Mouse (Mus musculus) Muller cell, postnatal 12 days (primary cell): ENCODE results near the gene Ddah1.
A peak's percentile ranks its signal among the peaks of the same experiment; 100 is the strongest.

ENCODE experiments used
- DNase-seq: peaks from one replicate; pipeline ENCODE4 v3.0.0-alpha.2; 2015; ENCODE audit errors: inconsistent ontology term

Ddah1 gene

DNA sequence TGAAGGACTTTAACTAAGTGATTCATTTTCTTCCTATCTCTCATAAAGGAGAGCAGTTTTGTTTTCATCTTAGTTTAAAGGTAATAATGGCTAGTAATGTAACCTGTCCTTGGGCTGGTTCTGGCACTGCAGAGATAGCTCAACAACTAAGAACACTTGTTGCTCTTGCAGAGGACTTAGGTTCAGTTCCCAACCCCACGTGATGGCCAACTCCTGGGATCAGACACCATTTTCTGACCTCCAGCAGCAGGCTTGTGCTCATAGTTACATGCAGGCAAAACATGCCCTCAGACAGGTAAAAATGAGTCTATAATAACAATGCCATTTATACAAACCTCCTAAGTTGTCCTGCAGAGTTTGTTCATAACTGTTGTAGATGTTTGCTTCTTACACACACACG lies 5.9 kb downstream of the Ddah1 start:
- no peak for DNase-seq

DNA sequence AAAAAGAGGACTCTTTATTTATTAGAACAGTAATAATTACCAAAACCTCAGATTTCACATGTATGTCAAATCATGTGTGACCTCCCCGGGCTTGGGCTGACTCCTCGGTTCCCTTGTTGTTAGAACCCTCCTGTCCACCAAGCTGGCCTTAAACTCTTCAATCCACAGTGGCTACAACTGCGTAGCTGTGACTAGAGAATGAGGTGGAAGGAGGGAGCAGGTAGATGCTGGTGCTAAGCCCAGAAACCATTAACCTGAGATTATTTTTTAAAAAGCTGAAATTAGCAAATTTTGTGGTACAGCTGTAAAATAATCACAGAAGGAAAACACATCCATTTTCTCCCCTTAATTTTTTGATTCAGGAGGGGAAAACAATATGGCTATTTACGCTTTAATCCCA lies 10.0 kb downstream of the Ddah1 start:
- no peak for DNase-seq

DNA sequence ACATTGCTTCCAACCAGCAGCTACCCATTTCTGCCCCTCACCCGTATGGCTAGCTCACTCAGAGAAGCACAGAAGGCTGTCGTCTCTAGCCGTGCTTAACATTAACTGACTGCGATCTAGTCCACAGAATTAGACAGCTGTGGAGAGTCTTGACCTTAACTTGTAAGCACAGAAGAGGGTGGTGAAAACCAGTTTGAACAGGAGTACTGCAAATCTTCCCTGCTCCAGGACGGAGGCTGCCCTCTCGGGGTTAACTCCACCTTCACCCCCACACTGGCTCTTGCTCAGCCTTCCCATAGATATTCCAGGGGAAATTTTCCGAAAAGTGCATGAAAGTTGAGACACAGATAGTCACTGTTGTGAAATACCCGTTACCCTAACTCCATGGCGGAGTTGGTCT lies 14.9 kb downstream of the Ddah1 start:
- DNase-seq, result no peak

DNA sequence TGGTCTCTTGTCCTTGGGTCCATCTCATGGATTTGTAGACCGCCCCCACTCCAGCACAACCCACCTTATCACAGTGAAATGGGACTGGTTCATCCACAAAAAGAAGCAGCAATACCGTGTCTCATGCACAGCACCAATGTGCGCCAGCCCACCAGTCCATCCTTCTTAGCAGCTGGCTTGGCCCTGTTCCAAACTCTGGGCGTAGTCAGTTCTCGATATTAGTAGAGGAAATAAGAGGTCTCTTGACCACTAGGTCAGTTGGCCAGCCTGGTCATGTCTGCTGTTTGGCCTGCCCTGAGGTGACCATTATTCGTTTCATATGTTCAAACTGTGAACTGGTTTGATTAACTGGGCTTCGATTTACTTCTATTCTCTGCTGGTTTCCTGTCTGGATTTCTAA lies 15.9 kb downstream of the Ddah1 start:
- no peak for DNase-seq

DNA sequence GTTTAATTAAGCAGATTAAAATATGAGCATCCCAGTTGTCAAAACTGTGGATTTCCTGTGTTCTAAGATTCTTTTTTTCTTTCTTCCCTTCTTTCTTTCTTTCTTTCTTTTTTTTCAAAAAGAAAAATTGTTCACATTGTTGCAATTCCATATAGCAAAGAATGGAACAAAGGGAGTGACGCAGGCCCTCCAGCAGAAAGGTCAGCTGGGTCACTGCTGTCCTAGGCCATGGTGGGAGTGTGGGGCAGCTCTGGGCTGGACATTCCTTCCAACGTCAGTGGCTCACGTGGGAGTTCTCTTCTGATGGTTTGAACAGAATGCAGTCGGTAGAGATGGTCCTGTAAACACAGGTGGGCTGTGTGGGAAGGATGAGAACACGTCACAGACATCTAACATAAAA lies 16.8 kb downstream of the Ddah1 start:
- peak; percentile 73 for DNase-seq

DNA sequence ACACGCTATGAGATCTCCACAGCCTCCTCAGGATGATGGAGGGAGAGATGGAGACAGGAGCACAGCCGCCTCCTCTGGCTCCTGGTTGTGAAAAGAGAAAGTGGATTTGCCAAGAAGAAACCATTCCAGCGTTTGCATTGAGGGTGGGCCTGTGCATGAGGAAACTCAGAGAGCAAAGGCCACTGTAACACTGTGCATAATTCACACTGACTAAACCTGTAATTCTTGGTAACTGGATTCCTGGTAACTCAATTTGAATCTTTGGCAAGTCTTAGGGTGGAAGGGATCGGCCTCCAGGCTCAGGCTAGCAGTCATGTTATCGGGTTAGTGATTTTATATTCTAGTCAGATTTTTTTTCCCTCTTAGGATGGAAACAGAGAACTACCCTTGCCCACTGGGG lies 17.4 kb downstream of the Ddah1 start:
- peak; percentile 26 for DNase-seq

DNA sequence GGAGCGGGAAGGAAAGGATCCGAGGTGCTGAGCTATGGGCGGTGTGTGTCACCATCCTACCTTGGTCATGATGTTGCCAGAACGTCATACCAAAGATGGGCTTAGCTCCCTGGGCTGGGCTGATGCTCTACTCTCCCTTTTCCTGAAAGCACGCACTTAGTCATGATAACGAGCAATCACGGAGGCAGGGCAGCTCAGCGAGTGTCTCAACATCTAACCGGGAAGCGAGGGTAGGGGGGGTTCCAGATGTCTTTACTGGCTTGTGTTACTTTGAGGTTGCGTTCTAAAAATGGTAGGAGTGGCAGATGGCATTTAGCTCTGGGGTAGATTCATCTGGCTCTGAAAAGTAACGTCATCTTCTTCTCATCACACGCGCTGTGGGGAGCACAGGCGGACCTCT lies 18.5 kb downstream of the Ddah1 start:
- no peak for DNase-seq

DNA sequence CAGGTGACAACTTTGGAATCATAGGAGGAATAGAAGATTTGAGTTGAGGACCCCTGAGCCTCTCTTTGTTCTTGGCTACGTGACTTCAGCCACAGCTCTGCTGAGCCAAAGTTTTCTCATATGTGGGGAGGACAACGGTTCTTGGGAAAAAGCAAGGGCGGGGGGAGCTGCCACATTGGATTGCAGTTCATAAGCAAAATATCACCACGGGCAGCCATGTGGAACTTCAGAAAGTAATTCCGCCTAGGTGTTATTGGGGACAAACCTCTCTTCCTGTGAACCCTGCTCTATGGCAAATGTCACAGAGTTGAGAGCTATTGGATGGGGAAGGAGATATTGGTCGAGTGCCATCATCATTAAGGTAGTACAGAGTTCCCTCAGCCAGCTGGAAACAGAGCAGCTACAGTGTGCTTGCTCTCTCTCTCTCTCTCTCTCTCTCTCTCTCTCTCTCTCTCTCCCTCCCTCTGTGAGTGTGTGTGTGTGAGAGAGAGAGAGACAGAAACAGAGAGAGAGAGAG lies 20.0 kb downstream of the Ddah1 start:
- DNase-seq, result no peak

DNA sequence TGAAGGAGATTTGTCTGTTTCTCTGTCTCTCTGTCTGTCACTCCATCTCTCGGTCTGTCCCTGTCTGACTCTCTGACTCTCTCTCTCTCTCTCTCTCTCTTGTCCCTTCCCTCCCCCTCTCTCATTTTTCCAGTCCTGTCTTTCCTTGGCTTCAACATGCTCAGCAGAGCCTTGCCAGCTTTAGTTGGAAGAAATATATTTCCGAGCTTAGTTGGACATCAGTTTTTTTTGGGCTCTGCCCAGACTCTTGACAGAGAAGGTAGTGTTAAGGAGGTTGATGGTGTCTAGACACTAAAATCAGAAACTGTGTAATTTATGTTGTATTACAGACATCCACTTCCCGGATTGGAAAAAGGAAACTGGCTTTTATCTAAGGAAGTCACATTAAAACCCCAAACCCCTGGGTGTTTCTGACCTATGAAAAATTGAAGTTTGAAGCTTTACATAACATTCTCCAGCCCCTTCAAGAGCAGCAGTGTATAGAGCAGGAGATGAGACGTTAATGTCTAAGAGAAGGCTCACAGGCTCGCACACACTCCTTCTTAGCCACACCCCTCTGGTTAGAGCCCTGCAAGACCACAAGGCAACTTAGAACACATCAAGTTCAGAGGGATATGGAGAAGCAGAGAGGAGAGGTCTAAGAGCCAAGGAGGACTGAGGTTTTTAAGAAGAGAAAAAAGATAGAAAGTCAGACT lies 21.0 kb downstream of the Ddah1 start:
- peak; percentile 51 for DNase-seq

DNA sequence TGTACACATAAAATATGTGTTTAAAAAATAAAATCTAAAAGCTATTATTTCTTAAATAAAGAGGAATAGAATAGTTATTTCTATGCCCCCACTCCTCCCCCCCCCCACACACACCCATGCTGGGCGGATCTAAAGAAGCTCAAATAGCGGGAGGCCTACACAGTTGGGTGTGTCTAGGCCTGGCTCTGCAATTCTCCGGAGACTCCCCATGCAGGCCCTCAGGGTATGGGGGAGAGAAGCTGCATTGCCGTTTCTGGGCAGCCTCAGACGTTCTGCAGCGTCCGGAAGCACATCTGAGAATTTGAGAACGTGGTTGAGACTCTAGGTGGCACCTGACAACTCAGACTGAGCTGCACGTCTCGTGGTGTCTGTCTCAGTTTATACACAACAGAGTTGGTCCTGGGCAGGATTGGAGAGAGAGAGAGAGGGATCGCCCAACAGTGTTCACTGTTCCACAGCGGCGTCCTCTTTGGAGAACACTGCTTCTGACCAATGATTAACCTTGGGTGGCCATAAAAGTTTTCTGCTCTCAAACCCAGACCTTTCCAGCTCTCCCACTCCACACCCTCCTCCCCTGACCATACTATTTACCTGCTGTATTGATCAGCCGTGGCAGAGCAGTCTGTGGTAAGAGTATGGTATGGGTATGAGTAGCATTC lies 22.4 kb downstream of the Ddah1 start:
- no peak for DNase-seq

DNA sequence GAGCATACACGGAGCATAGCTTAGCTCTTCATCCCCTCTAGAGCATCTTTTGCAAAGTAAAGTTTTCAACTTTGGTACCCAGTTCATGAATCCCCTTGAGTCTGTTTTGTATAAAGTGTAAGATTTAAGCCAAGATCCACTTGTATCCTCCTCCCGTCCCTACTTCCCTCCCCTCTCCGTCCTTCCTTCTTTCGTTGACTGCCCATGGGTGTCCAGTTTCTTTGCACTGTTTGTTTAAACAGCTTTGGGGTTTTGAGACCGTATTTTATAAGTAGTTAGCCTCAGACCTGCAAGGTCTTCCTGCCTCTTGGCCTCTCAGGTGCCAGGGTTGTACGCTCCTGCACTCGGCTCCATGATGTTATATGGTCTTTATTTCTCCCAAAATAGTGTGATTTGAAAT lies 26.8 kb downstream of the Ddah1 start:
- DNase-seq, result no peak

DNA sequence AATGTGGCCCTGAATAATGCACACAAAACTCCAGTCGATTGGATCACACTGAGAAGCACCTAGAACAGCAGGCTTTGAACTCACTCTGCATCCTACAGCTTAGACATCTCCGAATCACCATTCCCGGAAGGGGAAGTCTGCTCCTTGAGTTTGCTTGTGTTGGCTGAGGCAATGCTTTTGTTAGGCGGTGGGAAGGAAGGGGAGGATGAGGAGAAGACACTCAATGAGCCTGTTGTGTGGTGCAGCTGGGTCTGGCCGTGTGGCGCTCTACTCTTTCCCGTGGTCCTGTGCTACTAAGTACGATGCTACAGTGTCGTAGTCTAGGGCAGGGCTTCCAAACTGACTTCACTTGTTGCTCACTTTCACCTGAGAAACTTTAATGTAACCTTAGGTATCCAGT lies 28.8 kb downstream of the Ddah1 start:
- no peak for DNase-seq

DNA sequence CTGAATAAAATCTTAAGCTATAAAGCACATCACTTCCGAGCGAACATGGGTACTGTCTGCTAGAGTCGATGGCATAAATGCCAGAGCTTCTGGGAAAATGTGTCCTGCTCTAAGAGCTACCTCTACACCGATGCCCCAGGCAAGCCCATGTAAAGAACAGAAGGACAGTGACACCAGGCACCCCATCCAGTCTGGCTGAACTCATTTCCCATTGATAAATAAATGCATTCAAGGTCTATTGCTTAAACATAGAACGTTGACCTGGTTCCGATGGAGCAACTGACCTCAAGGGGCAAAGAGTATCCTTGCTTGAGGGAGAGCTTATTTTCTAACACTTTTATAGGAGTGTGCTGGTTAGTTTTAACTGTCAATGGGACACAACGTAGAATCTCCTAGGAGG lies 30.6 kb downstream of the Ddah1 start:
- no peak for DNase-seq

DNA sequence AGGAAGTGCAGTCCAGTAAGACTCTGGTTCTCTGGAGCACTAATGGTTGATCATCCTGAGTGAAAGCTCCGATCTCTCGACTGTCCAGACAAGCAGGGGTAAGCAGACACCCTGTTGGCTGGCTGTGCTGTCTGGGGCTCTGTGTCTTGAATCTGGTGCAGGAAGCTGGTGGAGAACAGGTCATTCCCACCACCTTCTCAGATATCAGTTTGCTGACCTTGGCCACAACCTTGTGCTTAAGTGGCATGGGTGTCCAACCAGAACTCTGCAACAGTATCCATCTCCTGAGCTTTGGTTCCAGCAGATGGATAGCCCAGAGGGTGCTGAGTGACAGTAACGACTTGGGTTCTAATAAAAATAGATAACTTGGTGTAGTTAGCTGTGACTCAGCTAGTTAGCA lies 31.8 kb downstream of the Ddah1 start:
- DNase-seq, result no peak

DNA sequence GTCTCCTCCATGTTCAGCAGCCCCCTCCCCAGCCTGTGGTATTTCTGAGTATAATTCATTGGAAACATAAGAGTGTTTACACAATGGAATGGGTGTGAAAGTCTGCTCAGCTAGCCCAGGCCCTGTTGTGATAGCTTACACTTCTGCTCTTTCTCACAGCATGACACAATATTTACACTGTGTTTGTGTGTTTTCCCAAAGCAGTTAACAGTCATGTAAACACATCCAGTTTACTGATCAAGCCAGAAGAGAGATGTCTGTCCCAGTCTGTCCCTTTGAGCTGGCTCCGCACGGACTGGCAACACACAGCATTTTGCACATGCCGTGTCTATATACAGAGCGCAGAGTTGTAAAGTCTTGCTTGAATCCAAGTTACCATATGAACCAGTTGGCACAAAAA lies 32.2 kb downstream of the Ddah1 start:
- no peak for DNase-seq

DNA sequence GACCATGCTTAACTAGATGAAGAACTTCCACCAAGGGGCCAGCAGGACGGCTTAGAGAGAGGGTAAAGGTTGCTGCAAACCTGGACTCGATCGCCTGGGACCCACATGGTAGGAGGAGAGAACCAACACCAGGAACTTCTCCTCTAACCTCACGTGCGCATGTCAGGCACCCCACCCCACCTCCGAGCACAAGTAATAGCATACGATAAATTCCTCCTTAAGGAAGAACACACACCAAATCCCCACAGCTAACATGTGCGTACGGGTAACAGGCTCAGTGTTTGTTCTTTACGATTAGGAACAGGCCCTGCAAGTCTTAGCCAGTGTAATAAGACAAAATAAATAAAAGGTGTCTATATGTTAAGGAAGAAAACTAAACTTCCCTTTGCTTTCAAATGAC lies 35.9 kb downstream of the Ddah1 start:
- DNase-seq, result no peak

DNA sequence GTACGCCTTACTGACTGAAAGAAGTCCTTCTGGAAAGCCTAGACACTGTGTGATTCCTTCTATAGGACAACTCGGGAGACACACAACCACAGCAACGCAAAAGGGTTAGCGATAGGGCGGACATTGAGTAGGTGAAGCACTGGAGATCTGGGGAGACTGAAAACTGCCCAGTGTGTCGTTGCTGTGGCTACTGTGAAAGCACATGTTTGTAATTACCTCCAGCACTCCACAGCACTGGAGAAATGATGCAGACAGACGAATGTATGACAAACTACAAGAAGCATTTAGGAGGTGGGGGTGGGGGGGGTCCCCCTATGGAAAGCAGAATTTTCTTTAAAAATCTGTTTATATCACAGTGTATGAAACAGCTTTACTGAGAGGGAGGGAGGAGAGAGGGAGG lies 37.4 kb downstream of the Ddah1 start:
- DNase-seq, result no peak

DNA sequence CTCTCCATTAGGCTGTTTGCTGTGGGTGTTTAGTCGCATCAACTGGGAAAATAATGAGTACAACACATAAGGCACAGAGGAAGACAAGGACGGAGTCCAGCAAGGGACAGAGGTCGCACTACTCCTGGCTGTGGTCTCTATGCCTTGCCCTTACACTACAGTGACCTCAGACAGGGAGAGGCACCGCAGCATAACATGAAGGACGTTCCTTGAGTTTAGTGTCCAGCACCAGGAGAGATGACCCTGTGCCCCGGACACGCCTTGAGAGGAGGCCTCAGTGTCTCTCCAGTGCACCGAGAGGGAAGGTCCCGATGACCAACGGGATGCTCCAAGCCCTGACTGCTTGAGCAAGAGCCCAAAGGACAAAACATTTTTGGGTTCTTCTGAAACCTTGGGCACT lies 39.6 kb downstream of the Ddah1 start:
- DNase-seq, result no peak

DNA sequence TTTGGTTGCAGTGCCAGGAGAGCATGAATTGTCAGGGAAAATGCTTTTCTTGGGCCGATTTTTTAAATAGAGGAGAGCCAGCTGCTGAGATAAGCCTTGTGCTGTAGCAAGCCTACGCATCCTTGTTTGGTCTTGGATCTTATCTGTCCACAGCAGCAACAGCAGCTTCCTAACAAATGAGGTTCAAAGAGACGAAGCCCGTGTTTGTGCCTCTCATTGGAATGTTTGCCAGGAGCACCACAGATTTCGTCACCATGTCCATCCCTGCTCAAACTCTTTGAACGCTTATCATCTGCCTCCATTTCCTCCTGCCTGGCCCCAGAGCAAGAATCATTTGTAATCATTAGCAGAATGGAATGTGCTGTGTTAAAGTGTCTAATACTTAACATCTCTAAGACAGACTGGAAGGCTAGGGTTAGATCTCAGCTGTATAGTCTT lies 40.3 kb downstream of the Ddah1 start:
- peak; percentile 46 for DNase-seq

DNA sequence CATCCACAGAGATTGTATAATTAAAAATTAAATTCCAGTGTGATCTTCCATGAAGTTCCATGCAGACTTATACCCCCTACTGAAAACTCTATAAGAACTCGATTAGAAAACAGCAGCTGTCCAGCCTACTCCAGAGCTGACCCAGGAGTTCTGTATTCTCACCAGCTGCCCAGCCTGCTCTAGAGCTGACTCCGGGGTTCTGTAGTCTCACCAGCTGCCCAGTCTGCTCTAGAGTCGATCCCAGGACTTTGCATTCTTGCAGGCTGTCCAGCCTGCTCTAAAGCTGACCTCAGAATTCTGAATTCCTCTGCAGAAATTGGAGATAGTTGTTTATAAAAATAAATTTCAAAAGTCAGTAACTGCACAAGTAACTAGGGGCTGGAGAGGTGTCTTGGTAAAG lies 40.9 kb downstream of the Ddah1 start:
- DNase-seq, result no peak

DNA sequence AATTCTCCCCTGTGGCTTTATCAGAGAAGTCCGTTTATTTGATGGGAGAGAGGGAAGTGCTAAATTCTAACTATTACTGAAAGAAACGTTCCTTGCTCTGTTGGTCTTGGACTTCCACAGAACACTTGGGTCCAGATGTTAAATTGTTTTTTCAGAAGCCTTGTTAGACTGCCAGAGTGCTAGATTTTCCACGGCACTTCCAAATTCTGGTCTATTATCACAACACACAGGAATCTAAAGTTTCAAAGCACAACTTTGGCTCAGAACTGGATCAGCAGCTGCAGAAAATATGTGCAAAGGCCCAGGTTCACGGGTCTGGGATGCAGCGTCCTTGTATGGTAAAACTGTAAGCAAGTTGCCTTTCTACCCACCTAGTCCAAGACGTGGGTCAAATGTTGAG lies 43.6 kb downstream of the Ddah1 start:
- no peak for DNase-seq

DNA sequence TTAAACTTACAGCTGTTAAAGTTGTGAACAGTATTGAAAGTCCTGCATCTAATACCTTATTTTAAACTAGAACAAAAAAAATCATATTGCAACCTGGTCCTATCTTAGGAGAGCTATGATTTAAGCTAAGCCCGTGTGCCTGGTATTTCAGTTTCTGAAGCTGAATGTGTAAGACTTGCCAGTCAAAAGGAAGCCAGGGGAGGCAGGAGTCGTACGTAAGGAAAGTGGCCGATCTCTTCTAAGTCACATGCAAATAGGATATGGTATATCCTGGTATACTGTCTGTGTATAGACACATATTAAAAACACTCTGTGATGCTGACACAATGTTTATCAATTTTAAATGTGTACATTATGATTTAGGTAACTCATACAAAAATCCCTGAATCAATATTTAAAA lies 47.4 kb downstream of the Ddah1 start:
- DNase-seq, result no peak

DNA sequence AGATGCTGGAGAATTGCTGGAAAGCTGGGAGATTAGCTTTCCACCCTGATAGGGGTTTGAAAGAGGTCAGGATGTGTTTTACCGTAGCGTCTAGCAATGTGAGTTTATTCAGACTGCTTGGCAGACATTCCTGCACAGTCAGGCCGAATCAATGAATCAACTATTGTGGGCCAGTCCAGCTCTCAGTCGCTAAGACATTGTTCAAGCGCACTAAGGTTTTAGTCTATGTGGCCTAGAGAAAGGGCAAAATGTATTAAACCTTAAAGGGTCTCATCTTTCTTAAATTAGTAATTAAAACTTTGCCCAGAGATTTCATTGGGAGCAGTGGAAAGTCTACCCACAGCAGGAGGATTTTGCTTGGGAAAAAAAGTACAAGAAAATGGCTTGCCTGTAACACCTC lies 48.0 kb downstream of the Ddah1 start:
- peak; percentile 74 for DNase-seq

DNA sequence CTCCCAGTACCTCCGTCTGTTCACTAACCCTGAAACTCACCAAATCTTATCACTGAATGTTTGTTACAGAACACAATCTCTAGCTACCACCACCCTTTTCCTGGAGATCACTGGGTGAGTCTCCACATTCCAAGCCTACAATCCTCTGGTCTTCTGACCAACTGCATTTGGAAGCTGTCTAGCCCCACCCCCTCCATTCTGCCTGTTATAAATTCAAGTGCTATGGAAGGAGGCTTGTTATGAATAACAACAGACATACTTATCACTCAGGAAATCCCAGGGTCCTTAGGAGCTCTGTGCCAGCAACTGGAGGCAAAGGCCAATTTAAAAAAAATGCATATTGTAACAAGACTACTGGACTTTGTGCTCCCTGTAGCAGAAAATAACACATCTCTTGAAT lies 58.3 kb downstream of the Ddah1 start:
- peak; percentile 85 for DNase-seq
